Mouse (Mus musculus): ENCODE data around the gene Itgal. TPM values are rescaled to one million over a fixed set of nuclear protein-coding genes. Genes with fewer than 3 reads are reported as not detected.
"Not testable (repeated sequence)": the region's sequence is repeated elsewhere in the genome, so short reads cannot be mapped to it uniquely, and the experiment has no call there.

Gene Itgal
- total RNA-seq, 1 experiment from 2014 or later, result 1.0 TPM

- DNase-seq, result no peak
Measured at GRCm38 (mm10) chr7:127280092-127280491, 16.0 kb upstream of the Itgal start.

GRCm38 (mm10) chr7:127281114-127281513, 14.9 kb upstream of the Itgal start:
- DNase-seq, result no peak

- no peak for DNase-seq
Measured at GRCm38 (mm10) chr7:127282190-127282589, 13.9 kb upstream of the Itgal start.

DNA sequence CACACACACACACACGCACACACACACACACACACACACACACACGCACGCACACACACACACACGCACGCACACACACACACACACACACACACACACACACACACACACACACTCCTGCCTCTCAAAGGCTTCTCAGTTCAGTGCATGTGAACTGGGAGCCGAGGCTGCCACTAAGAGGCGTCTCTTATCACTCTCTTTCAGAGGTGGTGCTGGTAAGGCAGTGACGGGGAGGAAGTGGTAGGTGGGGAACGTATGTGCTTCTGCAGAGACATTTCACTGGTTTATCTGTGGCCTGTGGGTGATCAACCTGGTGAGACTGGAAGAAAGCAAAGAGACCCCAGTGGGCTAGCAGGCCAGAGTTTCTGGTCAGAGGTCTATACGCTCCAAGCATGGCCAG, 10.9 kb upstream of the Itgal start:
- DNase-seq, result no peak

GRCm38 (mm10) chr7:127287940-127288339, 8.1 kb upstream of the Itgal start:
- no peak for DNase-seq

DNA sequence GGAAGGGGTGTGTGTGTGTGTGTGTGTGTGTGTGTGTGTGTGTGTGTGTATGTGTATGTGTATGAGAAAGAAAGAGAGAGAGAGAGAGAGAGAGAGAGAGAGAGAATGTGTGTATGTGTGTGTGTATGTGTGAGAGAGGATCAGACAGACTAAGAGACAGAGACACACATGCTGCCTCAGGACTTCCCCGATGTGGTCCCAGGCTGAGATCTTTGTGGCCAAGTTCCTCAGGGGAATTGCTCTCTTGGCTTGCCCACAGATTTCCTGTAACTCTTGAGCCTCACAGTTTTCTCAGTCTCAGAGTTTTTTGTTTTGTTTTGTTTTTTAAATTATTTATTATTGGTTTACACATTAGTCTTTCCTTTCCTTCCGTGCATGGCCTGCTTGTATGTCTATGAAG, 6.8 kb upstream of the Itgal start:
- DNase-seq, result no peak

DNA sequence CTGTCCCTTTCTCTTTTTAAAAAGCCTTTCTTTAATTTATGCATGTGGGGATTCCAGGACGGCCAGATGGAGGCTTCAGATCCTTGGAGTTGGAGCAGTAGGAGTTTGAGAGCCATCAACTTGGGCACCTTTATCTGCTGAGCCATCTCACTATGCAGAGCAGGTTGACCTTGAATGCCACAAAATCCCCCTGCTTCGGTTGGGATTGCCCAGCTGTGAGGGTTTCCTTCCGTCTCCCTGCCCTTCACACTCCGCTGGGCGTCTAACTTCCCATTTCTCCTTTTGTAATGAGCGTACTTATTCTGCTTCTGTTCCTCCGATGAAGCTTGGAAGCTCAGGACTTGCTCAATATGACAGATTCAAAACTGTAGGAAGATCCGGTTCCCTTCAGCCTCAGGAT, 5.9 kb upstream of the Itgal start:
- DNase-seq, result no peak

DNA sequence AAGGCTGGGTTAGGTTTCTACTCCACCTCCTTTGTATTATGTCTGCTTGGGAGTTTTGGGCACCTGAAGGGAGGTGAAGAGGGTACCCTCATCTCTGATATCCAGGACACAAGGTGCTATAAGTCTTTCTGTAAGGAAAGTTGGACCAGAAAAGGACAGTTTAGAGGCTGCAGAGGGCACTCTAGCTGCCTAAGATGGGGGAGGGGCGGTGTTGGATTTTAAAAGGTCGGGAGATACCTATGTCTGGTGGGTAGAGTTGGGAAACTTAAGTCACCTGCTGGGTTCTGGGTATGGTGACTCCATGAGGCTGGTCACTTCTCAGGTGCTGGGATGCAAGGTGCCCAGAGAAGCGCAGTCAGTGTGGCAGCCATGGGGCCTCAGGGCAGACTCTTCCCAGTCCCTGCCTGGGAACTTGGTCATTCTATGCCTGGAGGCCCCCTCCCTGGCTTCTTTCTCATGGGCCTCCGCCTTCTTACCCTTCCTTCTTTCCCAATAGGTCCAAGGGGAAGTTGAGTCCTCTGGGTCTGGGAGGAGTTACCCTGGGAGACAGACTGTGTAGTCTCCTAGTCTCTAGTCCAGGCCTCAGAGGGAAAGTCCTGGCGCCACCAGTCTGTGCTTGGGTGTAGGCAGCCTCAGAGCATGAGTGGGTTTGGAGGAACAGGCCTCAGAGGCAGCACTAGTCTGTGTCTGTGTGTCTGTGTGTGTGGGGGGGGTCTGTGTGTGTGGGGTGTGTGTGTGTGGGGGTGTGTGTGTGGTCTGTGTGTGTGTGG, 911 bp downstream of the Itgal start:
- DNase-seq, result no peak

DNA sequence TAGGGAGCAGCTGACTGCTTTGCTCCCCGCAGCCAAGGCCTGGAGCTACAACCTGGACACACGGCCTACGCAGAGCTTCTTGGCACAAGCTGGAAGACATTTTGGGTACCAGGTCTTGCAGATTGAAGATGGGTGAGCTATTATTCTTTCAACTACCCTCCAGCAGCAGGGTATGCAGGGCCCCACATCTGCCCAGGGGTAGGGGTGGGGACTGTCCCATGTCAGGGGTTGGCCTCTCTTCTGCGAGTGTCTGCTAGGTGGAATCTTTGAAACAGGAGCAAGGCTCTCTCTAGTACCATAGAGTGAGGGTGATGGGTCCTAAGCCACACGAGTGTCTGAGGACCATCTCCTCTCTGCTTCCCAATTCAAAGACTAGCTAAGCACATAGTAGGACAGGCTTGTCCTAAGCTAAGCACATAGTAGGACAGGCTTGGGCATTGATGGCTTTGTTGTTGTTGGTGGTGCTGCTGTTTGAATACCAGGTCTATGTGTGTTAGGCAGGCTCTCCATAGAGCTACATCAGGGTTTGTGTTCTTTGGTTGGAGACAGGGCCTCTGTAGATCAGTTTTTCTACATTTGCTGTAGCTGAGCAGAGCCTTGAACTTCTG, 1.6 kb downstream of the Itgal start:
- DNase-seq, result no peak

DNA sequence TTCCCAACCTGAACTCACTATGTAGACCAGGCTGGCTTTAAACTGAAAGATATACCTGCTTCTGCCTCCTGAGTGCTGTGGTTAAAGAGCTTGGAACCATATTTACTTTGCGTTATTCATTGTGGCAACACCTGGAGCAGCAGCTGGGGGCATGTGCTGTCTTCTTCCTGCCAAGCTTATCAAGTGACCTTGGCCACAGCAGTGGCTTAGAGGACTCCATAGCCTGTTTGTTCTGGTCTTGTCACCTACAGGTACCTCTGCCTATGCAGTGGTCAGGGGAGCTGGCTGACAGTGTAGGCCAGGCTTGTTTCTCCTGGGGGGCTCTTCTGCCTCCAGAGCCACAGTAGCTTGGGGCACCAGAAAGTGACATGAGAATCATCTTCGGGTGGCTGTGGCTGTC, 12.4 kb downstream of the Itgal start:
- no peak for DNase-seq

DNA sequence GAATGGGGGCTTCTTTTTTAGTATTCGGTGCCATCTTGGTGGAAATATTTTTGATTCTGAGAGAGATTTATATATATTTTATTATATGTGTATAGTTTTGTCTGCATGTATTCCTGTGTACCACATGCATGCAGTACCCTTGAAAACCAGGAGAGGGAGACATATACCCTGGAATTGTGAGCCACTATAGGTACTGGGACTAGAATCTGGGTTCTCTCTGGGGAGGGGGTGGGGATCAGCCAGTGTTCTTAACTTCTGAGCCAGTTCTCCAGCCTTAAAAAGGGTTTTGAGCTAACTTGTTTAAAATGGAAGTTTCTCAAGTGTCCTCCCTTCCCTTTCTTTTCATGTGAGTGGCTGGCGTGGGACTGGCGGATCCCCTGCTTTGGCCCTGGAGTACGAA, 12.8 kb downstream of the Itgal start:
- DNase-seq, result no peak

GRCm38 (mm10) chr7:127309951-127310350, 13.9 kb downstream of the Itgal start:
- no peak for DNase-seq

DNA sequence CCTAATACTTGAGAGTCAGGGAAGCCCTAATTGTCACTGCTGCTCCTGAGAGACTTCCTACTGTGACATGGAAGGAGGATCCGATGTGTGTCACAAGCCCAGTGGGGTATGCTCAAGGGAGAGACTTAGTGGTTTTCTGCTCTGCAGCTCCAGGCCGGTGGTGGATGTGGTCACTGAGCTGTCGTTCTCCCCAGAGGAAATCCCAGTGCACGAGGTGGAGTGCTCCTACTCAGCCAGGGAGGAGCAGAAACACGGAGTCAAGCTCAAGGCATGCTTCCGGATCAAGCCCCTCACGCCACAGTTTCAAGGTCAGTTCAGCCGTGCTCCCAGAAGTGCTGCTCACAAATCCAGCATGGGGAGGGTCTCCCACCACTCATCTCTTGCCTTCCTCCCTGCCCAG, 17.9 kb downstream of the Itgal start:
- no peak for DNase-seq

DNA sequence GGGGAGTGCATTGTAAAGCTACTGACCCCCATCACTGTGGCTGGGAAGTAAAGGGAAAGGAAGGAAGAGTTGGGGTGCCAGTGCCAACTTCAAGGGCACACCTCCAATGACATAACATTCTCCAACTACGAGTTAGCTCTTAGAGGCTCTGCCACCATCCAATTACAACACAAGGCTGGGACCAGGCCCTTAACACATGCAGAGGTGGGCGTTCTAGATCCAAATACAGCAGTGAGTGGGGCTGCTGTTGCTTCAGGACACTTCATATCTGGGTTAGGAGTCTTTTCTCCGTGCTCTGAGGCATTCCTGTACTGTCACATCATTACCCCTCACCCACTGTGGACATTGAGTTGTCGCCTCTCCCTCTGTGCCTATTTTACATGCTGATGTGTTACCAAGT, 25.0 kb downstream of the Itgal start:
- DNase-seq, result no peak

DNA sequence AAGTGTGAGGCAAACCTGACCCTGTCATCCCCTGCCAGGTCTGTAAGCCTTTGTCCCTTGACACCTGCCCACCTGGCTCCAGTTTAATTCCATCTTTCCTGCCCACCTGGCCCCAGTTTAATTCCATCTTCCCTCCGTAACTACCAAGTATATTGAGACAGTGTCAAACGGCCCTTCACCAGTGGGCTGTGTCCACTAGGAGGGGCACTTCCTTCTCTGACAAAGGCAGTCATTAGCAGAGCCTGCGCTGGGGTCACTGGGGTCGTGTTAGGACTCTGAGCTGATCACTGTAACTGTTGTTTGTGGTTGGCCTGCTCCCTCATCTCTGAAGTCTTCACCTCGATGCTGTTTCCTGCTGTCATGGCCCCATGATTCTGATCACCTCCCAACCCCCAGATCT, 26.0 kb downstream of the Itgal start:
- no peak for DNase-seq

DNA sequence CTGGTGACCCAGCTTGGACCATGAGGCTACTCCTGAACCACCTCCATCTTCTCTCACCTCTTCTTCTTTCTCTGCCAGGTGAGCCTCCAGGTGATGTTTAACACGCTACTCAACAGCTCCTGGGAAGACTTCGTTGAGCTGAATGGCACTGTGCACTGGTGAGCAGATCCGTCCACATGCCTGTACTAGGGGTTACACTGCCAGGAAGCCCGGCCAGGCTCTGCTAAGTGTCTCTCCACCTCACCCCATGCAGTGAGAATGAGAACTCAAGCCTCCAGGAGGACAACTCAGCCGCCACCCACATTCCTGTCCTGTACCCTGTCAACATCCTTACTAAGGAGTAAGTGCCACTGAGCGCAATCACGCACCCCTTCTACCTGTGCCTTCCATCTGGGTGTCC, 28.9 kb downstream of the Itgal start:
- no peak for DNase-seq

GRCm38 (mm10) chr7:127325550-127325949, 29.5 kb downstream of the Itgal start:
- no peak for DNase-seq

- DNase-seq, result no peak
Measured at GRCm38 (mm10) chr7:127326685-127327084, 30.6 kb downstream of the Itgal start.

- no peak for DNase-seq
Measured at GRCm38 (mm10) chr7:127333240-127333639, 37.2 kb downstream of the Itgal start.

- DNase-seq, result no peak
Measured at GRCm38 (mm10) chr7:127335604-127336003, 39.5 kb downstream of the Itgal start.

- DNase-seq, result no peak
Measured at GRCm38 (mm10) chr7:127337636-127338035, 41.6 kb downstream of the Itgal start.

DNA sequence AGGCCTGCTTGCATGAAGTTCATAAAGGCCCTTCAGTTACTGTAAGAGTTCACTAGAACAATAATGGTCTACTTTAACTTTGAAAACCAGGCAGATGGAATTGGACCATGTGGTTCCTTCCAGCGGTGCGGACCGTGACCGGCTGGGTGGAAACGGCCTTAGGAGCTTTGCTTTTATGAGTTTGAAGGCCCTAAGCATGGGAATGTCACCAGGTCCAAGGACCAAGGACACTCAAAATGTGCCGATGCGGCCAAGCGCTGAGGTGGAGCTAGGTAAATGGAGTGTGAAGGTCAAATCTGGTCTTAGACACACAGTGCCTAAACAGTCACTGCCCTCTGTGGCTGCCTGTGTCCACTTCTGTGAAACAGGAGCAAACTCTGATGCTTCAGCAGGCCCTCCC, 45.3 kb downstream of the Itgal start:
- DNase-seq, result no peak

DNA sequence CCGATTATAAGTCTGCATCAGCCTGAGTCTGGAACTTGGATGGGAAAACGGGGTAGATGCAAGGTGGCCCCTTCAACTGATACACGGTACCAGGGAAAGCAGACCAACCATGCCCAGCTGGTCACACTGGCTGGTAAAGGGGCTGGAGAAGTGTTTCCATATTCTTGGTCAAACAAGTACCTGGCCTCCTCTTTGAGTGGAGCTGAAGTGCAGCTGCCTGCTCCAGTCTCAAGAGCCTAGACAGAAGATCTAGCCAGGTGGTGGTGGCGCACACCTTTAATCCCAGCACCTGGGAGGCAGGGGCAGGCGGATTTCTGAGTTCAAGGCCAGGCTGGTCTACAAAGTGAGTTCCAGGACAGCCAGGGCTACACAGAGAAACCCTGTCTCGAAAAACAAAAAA, 45.8 kb downstream of the Itgal start:
- DNase-seq, result not testable (repeated sequence)

DNA sequence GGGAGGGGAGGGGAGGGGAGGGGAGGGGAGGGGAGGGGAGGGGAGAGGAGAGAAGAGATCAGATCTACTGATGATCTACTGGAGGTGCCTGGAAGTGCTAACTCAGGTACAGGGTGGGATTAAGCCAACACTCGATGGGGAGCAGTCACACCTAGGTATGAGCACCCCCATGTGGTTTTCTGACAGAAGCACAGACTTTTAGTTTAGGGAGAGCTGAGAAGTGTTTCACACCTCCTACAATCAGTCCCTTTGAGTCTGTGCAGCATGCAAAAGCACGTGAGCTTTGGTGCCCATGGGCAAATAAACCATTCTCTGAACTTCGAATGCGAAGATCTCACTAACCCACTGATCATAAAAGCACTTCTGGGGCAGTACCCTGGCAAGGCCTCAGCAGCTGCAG, 46.3 kb downstream of the Itgal start:
- no peak for DNase-seq

Measured in adrenal gland, postnatal 25 days (tissue).